Comparison of ENCODE assay signal across 42 mouse cellular contexts in the genomic region with DNA sequence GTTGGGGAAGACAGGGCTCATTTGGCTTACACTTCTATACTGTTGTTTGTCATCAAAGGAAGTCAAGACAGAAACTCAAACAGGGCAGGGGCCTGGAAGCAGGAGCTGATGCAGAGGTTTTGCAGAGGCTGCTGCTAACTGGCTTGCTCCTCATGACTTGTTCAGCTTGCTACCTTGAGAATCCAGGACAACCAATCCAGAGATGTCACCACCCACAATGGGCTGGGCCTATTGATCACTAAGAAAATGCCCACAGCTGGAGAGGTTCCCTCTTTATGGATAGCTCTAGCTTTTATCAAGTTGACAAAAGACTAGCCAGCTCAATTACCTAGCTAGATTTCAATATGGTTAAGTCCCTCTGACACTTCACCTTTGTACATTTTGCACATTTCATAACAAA. TPM values are rescaled to one million over a fixed set of nuclear protein-coding genes. Genes with fewer than 3 reads are reported as not detected.
DNase-seq lines count a peak whose midpoint lies in the region; ATAC-seq and TF ChIP-seq lines count a peak whose summit lies in the region.
"Had no signal": no experiment of that assay in that cellular context is flagged by ENCODE, and none has a peak within 500 bp of the region (broad histone marks: within the 10 kb centered on the region; RNA-seq: fewer than 3 reads in every experiment).

No protein-coding gene starts in this region.

- ATAC-seq in limb, embryonic 15.5 days (ENCODE audit: insufficient number of reproducible peaks, low FRiP score, low TSS enrichment, low read depth), result no peak
- ATAC-seq in stomach, postnatal 0 days (ENCODE audit: low FRiP score, low TSS enrichment), result peak; percentile 49; the same call in 1 of the 2 replicates
- ATAC-seq: forebrain, embryonic 14.5 days; inflammation-experienced regulatory T-cells, adult 6 months had no signal

- in situ Hi-C loops in ES-E14 (cut with MboI; ENCODE audit: low sequenced_read_pairs in 2 of 2, unreplicated experiment in 2 of 2), result no loop called here

- H3K4me2 ChIP-seq in limb, embryonic 15.5 days, result no peak overlapping the region
- H3K4me2 ChIP-seq in stomach, postnatal 0 days (replicated peaks; ENCODE audit: low read depth), result no peak overlapping the region
- H3K4me2 ChIP-seq: embryonic facial prominence, embryonic 12.5 days; heart, embryonic 13.5 days; hindbrain, embryonic 15.5 days; midbrain, embryonic 11.5 days had no signal

- H3K4me3 ChIP-seq in limb, embryonic 15.5 days, result no peak overlapping the region
- H3K4me3 ChIP-seq in limb, embryonic 10.5 days, result no peak overlapping the region
- no peak overlapping the region for H3K4me3 ChIP-seq in ES-E14 (ENCODE audit: insufficient read depth in 1 of 2, low read depth in 1 of 2, low read length in 2 of 2, poor library complexity in 1 of 2, severe bottlenecking in 1 of 2)
- H3K4me3 ChIP-seq in stomach, postnatal 0 days (ENCODE audit: low read depth, low read length), result no peak overlapping the region
- H3K4me3 ChIP-seq: embryonic facial prominence, embryonic 12.5 days; heart, adult 2 months; heart, embryonic 13.5 days; hindbrain, embryonic 10.5 days; hindbrain, embryonic 15.5 days; myocyte had no signal

- no peaks in the 10 kb centered on the region for H3K36me3 ChIP-seq in limb, embryonic 15.5 days
- no peaks in the 10 kb centered on the region for H3K36me3 ChIP-seq in limb, embryonic 10.5 days
- no peaks in the 10 kb centered on the region for H3K36me3 ChIP-seq in ES-E14 (ENCODE audit: control insufficient read depth, insufficient read depth, low read length, poor library complexity, severe bottlenecking)
- no peaks in the 10 kb centered on the region for H3K36me3 ChIP-seq in stomach, postnatal 0 days (ENCODE audit: control insufficient read depth, insufficient read depth, low read length)
- H3K36me3 ChIP-seq: embryonic facial prominence, embryonic 12.5 days; heart, embryonic 13.5 days; hindbrain, embryonic 10.5 days; hindbrain, embryonic 15.5 days had no signal

- DNase-seq in adrenal gland, postnatal 14 days, result peak; percentile 34
- DNase-seq in adrenal gland, adult 18-20 months (ENCODE audit: low spot score in 2 of 2), result no peak
- DNase-seq in limb, embryonic 10.5 days (ENCODE audit: low spot score), result no peak
- peak; percentile 29 for DNase-seq in ES-E14 (ENCODE audit: low read depth, low spot score)
- DNase-seq in stomach, postnatal 0 days (ENCODE audit: low spot score), result peak; percentile 30
- no peak for DNase-seq in thymus, postnatal 14 days
- DNase-seq: cerebellum, adult 11-12 months; cerebellum, adult 9-11 months; embryo, embryonic 11 days; heart, adult 2 months; heart, postnatal 14 days; kidney, adult 8-10 months; kidney, postnatal 4 days; lung, postnatal 36 days; retina, postnatal 1 day; right cerebral cortex, postnatal 14 days; thymus, postnatal 25 days had no signal

- no peaks in the 10 kb centered on the region for H3K27me3 ChIP-seq in limb, embryonic 15.5 days
- no peaks in the 10 kb centered on the region for H3K27me3 ChIP-seq in limb, embryonic 10.5 days (ENCODE audit: low read depth, poor library complexity, severe bottlenecking)
- H3K27me3 ChIP-seq in stomach, postnatal 0 days (ENCODE audit: control insufficient read depth, insufficient read depth, low read length), result no peaks in the 10 kb centered on the region
- H3K27me3 ChIP-seq: embryonic facial prominence, embryonic 12.5 days; heart, embryonic 13.5 days; hindbrain, embryonic 15.5 days had no signal

- 0 out of 2 replicates have a peak overlapping the region, but pooled peaks have one; percentile 38 for H3K27ac ChIP-seq in limb, embryonic 15.5 days
- no peak overlapping the region for H3K27ac ChIP-seq in limb, embryonic 10.5 days
- no peak overlapping the region for H3K27ac ChIP-seq in ES-E14 (ENCODE audit: insufficient read depth, low read depth, low read length, poor library complexity, severe bottlenecking)
- no peak overlapping the region for H3K27ac ChIP-seq in stomach, postnatal 0 days (replicated peaks)
- H3K27ac ChIP-seq: embryonic facial prominence, embryonic 12.5 days; heart, adult 2 months; heart, embryonic 13.5 days; hindbrain, embryonic 10.5 days; hindbrain, embryonic 15.5 days; kidney, postnatal 0 days had no signal

- no peaks in the 10 kb centered on the region for H3K9me3 ChIP-seq in limb, embryonic 15.5 days
- H3K9me3 ChIP-seq in limb, embryonic 10.5 days (replicated peaks), result no peaks in the 10 kb centered on the region
- no peaks in the 10 kb centered on the region for H3K9me3 ChIP-seq in ES-E14 (ENCODE audit: control insufficient read depth, insufficient read depth, low read depth, low read length)
- H3K9me3 ChIP-seq in stomach, postnatal 0 days (ENCODE audit: control insufficient read depth, low read length), result no peaks in the 10 kb centered on the region
- H3K9me3 ChIP-seq: embryonic facial prominence, embryonic 12.5 days; heart, embryonic 13.5 days; hindbrain, embryonic 10.5 days; hindbrain, embryonic 15.5 days had no signal

- H3K4me1 ChIP-seq in limb, embryonic 15.5 days, result peaks cover 11% of the 10 kb centered on the region; the same call in 1 of the 2 replicates
- H3K4me1 ChIP-seq in limb, embryonic 10.5 days, result peaks cover 7% of the 10 kb centered on the region; the same call in 1 of the 2 replicates
- H3K4me1 ChIP-seq in ES-E14 (ENCODE audit: control insufficient read depth in 2 of 2, insufficient read depth in 2 of 2, low read length in 2 of 2, poor library complexity in 1 of 2), result 0 out of 4 replicates have a peak, but pooled peaks cover 0 to 2% of the 10 kb centered on the region in 2 experiments
- H3K4me1 ChIP-seq in stomach, postnatal 0 days (replicated peaks; ENCODE audit: control insufficient read depth, insufficient read depth), result no peaks in the 10 kb centered on the region
- H3K4me1 ChIP-seq: hindbrain, embryonic 10.5 days had no signal

- TF ChIP-seq CTCF in stomach, postnatal 0 days (IDR thresholded peaks at IDR 0.05; ENCODE audit: low read depth), result no peak

- no peak overlapping the region for H3K9ac ChIP-seq in limb, embryonic 15.5 days
- no peak overlapping the region for H3K9ac ChIP-seq in ES-E14 (ENCODE audit: insufficient read depth, low read depth, low read length, poor library complexity, severe bottlenecking)
- no peak overlapping the region for H3K9ac ChIP-seq in stomach, postnatal 0 days (ENCODE audit: low read length)
- H3K9ac ChIP-seq: embryonic facial prominence, embryonic 12.5 days; heart, embryonic 13.5 days; hindbrain, embryonic 15.5 days had no signal

- no peak for TF ChIP-seq EP300 in stomach, postnatal 0 days (optimal IDR thresholded peaks at IDR 0.05)

TF ChIP-seq in ES-E14, 5 proteins besides CTCF, POLR2A, EP300 and RAD21:
- TF ChIP-seq ZNF384 (IDR thresholded peaks at IDR 0.05; ENCODE audit: low read depth, low read length) (no peak), MAFK (IDR thresholded peaks at IDR 0.05; ENCODE audit: insufficient read depth, low read depth, low read length) (no peak), ZC3H11A (IDR thresholded peaks at IDR 0.05; ENCODE audit: borderline replicate concordance, low read depth, low read length) (no peak), HCFC1 (IDR thresholded peaks at IDR 0.05; ENCODE audit: borderline replicate concordance, insufficient read depth, low read length) (no peak), CHD2 (IDR thresholded peaks at IDR 0.05; ENCODE audit: low read depth, low read length) (no peak)
TF ChIP-seq in ES-E14: peak in this region for 0.

RNA-seq across cellular contexts. Expression of gene Bmpr1a, which starts 31.6 kb away (rescaled TPM):
- total RNA-seq in adrenal gland, postnatal 14 days (2021), result 53.5 and 53.7 TPM in 2 replicates
- 10 to 100 TPM; 49.1 to 65.5 TPM for total RNA-seq in adrenal gland, adult 18-20 months (2021)
- polyA plus RNA-seq in limb, embryonic 15.5 days (2015; fragmentation: Nextera tagmentation; extraction: Ambion mirVana), result 44.1 and 54.8 TPM in 2 replicates
- 45.7 and 58.5 TPM in 2 replicates for polyA plus RNA-seq in limb, embryonic 10.5 days (2016; fragmentation: Nextera tagmentation; extraction: Ambion mirVana)
- 38.9 and 49.5 TPM in 2 replicates for total RNA-seq in ES-E14 (2012; rRNA removed)
- polyA plus RNA-seq in stomach, postnatal 0 days (2015; fragmentation: Nextera tagmentation; extraction: Ambion mirVana), result 27.0 and 29.0 TPM in 2 replicates

RNA-seq across cellular contexts. Expression of gene 9230112D13Rik, which starts 51.0 kb away (rescaled TPM):
- total RNA-seq in adrenal gland, postnatal 14 days (2021), result not detected in 2 replicates
- total RNA-seq in adrenal gland, adult 18-20 months (2021), result not detected
- polyA plus RNA-seq in limb, embryonic 15.5 days (2015; fragmentation: Nextera tagmentation; extraction: Ambion mirVana), result not detected in 2 replicates
- not detected in 2 replicates for polyA plus RNA-seq in limb, embryonic 10.5 days (2016; fragmentation: Nextera tagmentation; extraction: Ambion mirVana)
- total RNA-seq in ES-E14 (2012; rRNA removed), result not detected in 2 replicates
- polyA plus RNA-seq in stomach, postnatal 0 days (2015; fragmentation: Nextera tagmentation; extraction: Ambion mirVana), result not detected in 2 replicates
- total RNA-seq: gastrocnemius, adult 18-20 months; gastrocnemius, postnatal 4 days; heart, adult 2 months; heart, postnatal 14 days; layer of hippocampus, adult 8-10 months; layer of hippocampus, postnatal 25 days; left cerebral cortex, adult 8-10 months; left cerebral cortex, postnatal 36 days; megakaryocyte, adult 5-6 weeks; midbrain, postnatal 0 days had no signal
- polyA plus RNA-seq: embryonic facial prominence, embryonic 12.5 days; forebrain, embryonic 14.5 days; frontal cortex, adult 2 months; heart, adult 2 months; heart, embryonic 13.5 days; hindbrain, embryonic 10.5 days; hindbrain, embryonic 15.5 days; inflammation-experienced regulatory T-cells, adult 6 months; kidney, postnatal 0 days; limb, embryonic 14.5 days; liver, embryonic 16.5 days; lung, embryonic 16.5 days; midbrain, embryonic 11.5 days; midbrain, postnatal 0 days; myocyte; neural tube, embryonic 14.5 days; small intestine, adult 2 months; stomach, embryonic 14.5 days had no signal

Comparison
In these comparisons a context has a peak if more than half of its experiments do, and no peak if none do; other contexts are left out.
1. DNase-seq: peak in adrenal gland, postnatal 14 days (single experiment), ES-E14 (single experiment) and stomach, postnatal 0 days (single experiment); none in adrenal gland, adult 18-20 months (0 of 2), limb, embryonic 10.5 days (single experiment) and thymus, postnatal 14 days (single experiment).